Comparison of ENCODE assay signal across 8 mouse cellular contexts in genomic region chr11:82889524-82890341, GRCm38 (mm10). TPM values are rescaled to one million over a fixed set of nuclear protein-coding genes. Genes with fewer than 3 reads are reported as not detected.
DNase-seq lines count a peak whose midpoint lies in the region; ATAC-seq and TF ChIP-seq lines count a peak whose summit lies in the region.

No protein-coding gene starts in this region.

- no peak for TF ChIP-seq EP300 in liver, embryonic 14.5 days (IDR thresholded peaks at IDR 0.05; ENCODE audit: low read depth)

- H3K27ac ChIP-seq in left cerebral cortex, adult 2 months: peak overlapping the region; percentile 50; the same call in 1 of the 2 replicates
- peak overlapping the region; percentile 52; the same call in 1 of the 2 replicates for H3K27ac ChIP-seq in embryonic facial prominence, embryonic 14.5 days (replicated peaks; ENCODE audit: low read depth, low read length)
- H3K27ac ChIP-seq in hindbrain, embryonic 16.5 days (ENCODE audit: low read depth, low read length): peak overlapping the region; percentile 42
- H3K27ac ChIP-seq in liver, embryonic 14.5 days: peak overlapping the region; percentile 35

- H3K4me1 ChIP-seq in embryonic facial prominence, embryonic 14.5 days (ENCODE audit: control insufficient read depth, insufficient read depth, low read length): 0 out of 2 replicates have a peak, but pooled peaks cover 16% of the 10 kb centered on the region
- H3K4me1 ChIP-seq in hindbrain, embryonic 16.5 days (ENCODE audit: control insufficient read depth, insufficient read depth, low read depth, low read length): peaks cover 17% of the 10 kb centered on the region
- H3K4me1 ChIP-seq in liver, embryonic 14.5 days (replicated peaks; ENCODE audit: control insufficient read depth in 2 of 2, insufficient read depth in 2 of 2, low read length in 1 of 2): peaks cover 0 to 12% of the 10 kb centered on the region in 2 experiments; a peak in 3 of 4 replicates

- no peak for TF ChIP-seq CTCF in left cerebral cortex, adult 2 months (IDR thresholded peaks at IDR 0.05)
- TF ChIP-seq CTCF in liver, embryonic 14.5 days (IDR thresholded peaks at IDR 0.05; ENCODE audit: low read depth): 0 out of 2 replicates have a peak, but pooled peaks have one; percentile 3

- peak overlapping the region; percentile 91 for H3K4me3 ChIP-seq in left cerebral cortex, adult 2 months
- peak overlapping the region; percentile 66 for H3K4me3 ChIP-seq in embryonic facial prominence, embryonic 14.5 days (ENCODE audit: low read depth, low read length)
- peak overlapping the region; percentile 74 for H3K4me3 ChIP-seq in hindbrain, embryonic 16.5 days (ENCODE audit: low read length)
- peak overlapping the region; percentile 71 to 85 for H3K4me3 ChIP-seq in liver, embryonic 14.5 days (ENCODE audit: insufficient read depth in 1 of 2, low read depth in 2 of 2, low read length in 2 of 2)

- ATAC-seq in embryonic facial prominence, embryonic 14.5 days (ENCODE audit: low read depth): peak; percentile 72
- ATAC-seq in hindbrain, embryonic 16.5 days: peak; percentile 55
- peak; percentile 57 for ATAC-seq in liver, embryonic 14.5 days (ENCODE audit: insufficient read depth)
- ATAC-seq in neutrophil, adult 5-6 weeks (ENCODE audit: extremely low read depth, insufficient number of reproducible peaks, low FRiP score, poor library complexity, severe bottlenecking): 0 out of 2 replicates have a peak, but pooled peaks have one; percentile 8

- H3K9me3 ChIP-seq in embryonic facial prominence, embryonic 14.5 days (ENCODE audit: control insufficient read depth, low read length): no peaks in the 10 kb centered on the region
- no peaks in the 10 kb centered on the region for H3K9me3 ChIP-seq in hindbrain, embryonic 16.5 days (ENCODE audit: control insufficient read depth, low read length)
- no peaks in the 10 kb centered on the region for H3K9me3 ChIP-seq in liver, embryonic 14.5 days (ENCODE audit: control insufficient read depth, low read length)

- WGBS in embryonic facial prominence, embryonic 14.5 days: 5% methylated on average over 29 of the region's 31 CpGs
- 5% methylated on average over 30 of the region's 31 CpGs for WGBS in hindbrain, embryonic 16.5 days
- WGBS in liver, embryonic 14.5 days (ENCODE audit: insufficient replicate concordance): 3% methylated on average over 31 of the region's 31 CpGs

- H3K9ac ChIP-seq in embryonic facial prominence, embryonic 14.5 days (ENCODE audit: low read depth, low read length): peak overlapping the region; percentile 81
- peak overlapping the region; percentile 82 for H3K9ac ChIP-seq in hindbrain, embryonic 16.5 days (ENCODE audit: low read depth, low read length)
- H3K9ac ChIP-seq in liver, embryonic 14.5 days (replicated peaks): peak overlapping the region; percentile 87

- no peaks in the 10 kb centered on the region for H3K36me3 ChIP-seq in embryonic facial prominence, embryonic 14.5 days (ENCODE audit: control insufficient read depth, insufficient read depth, low read length)
- H3K36me3 ChIP-seq in hindbrain, embryonic 16.5 days (ENCODE audit: control insufficient read depth, insufficient read depth, low read length): no peaks in the 10 kb centered on the region
- no peaks in the 10 kb centered on the region for H3K36me3 ChIP-seq in liver, embryonic 14.5 days (replicated peaks; ENCODE audit: control insufficient read depth, insufficient read depth, low read depth)

- DNase-seq in left cerebral cortex, adult 2 months (ENCODE audit: extremely low spot score in 1 of 2, low spot score in 2 of 2): no peak
- no peak for DNase-seq in left cerebral cortex, adult 9 months (ENCODE audit: low spot score in 2 of 2)
- DNase-seq in MN1 (ENCODE audit: low spot score): peak; percentile 67
- peak; percentile 36 for DNase-seq in embryonic facial prominence, embryonic 14.5 days (ENCODE audit: low spot score)
- no peak for DNase-seq in liver, embryonic 14.5 days (ENCODE audit: low read depth in 3 of 3, low spot score in 3 of 3)
- no peak for DNase-seq in frontal cortex, postnatal 10 days (ENCODE audit: low spot score in 2 of 2)

- H3K4me2 ChIP-seq in embryonic facial prominence, embryonic 14.5 days (ENCODE audit: low read depth, low read length): peak overlapping the region; percentile 90
- peak overlapping the region; percentile 97 for H3K4me2 ChIP-seq in hindbrain, embryonic 16.5 days (ENCODE audit: low read length)
- peak overlapping the region; percentile 98 for H3K4me2 ChIP-seq in liver, embryonic 14.5 days (ENCODE audit: low read depth)

- H3K27me3 ChIP-seq in embryonic facial prominence, embryonic 14.5 days (replicated peaks; ENCODE audit: control insufficient read depth, insufficient read depth, low read length): no peaks in the 10 kb centered on the region
- peaks cover 8% of the 10 kb centered on the region; the same call in 1 of the 2 replicates for H3K27me3 ChIP-seq in hindbrain, embryonic 16.5 days (replicated peaks; ENCODE audit: control insufficient read depth, insufficient read depth, low read length)
- H3K27me3 ChIP-seq in liver, embryonic 14.5 days (ENCODE audit: control insufficient read depth, insufficient read depth, low read length): no peaks in the 10 kb centered on the region

- intact Hi-C loops in left cerebral cortex, adult 2 months (cut with DNase I): loop anchor here (2.0 to 10.0 kb wide), 6 partner anchors 109 to 897 kb away; partner anchors contain the start of genes Cct6b, Lig3 and Zfp830

RNA-seq across cellular contexts. Expression of gene Rad51d, which starts 0.7 kb away (rescaled TPM):
- total RNA-seq in left cerebral cortex, adult 2 months (2021): 10 to 100 TPM; 16.9 to 19.8 TPM
- 14.5 and 15.0 TPM in 2 replicates for polyA plus RNA-seq in embryonic facial prominence, embryonic 14.5 days (2014; fragmentation: Nextera tagmentation; extraction: Ambion mirVana)
- polyA plus RNA-seq in hindbrain, embryonic 16.5 days (2015; fragmentation: Nextera tagmentation; extraction: Ambion mirVana): 11.9 and 12.9 TPM in 2 replicates
- 2.8 and 3.5 TPM in 2 replicates for polyA plus RNA-seq in liver, embryonic 14.5 days (2012; rRNA removed)
- 5.8 and 6.8 TPM in 2 replicates for polyA plus RNA-seq in liver, embryonic 14.5 days (2014; fragmentation: Nextera tagmentation; extraction: Ambion mirVana)
- total RNA-seq in neutrophil, adult 5-6 weeks (2017): 20.1 and 22.5 TPM in 2 replicates

RNA-seq across cellular contexts. Expression of gene Fndc8, which starts 2.2 kb away (rescaled TPM):
- total RNA-seq in left cerebral cortex, adult 2 months (2021): not detected
- polyA plus RNA-seq in embryonic facial prominence, embryonic 14.5 days (2014; fragmentation: Nextera tagmentation; extraction: Ambion mirVana): 0.30 and 0.47 TPM in 2 replicates
- 0.51 and 0.99 TPM in 2 replicates for polyA plus RNA-seq in hindbrain, embryonic 16.5 days (2015; fragmentation: Nextera tagmentation; extraction: Ambion mirVana)
- polyA plus RNA-seq in liver, embryonic 14.5 days (2012; rRNA removed): 0.07 and 0.09 TPM in 2 replicates
- 0.04 and 0.18 TPM in 2 replicates for polyA plus RNA-seq in liver, embryonic 14.5 days (2014; fragmentation: Nextera tagmentation; extraction: Ambion mirVana)
- total RNA-seq in neutrophil, adult 5-6 weeks (2017): not detected in 2 replicates

RNA-seq across cellular contexts. Expression of gene Nle1, which starts 18.5 kb away (rescaled TPM):
- total RNA-seq in left cerebral cortex, adult 2 months (2021): 10 to 100 TPM; 41.0 to 45.8 TPM
- 24.3 and 30.7 TPM in 2 replicates for polyA plus RNA-seq in embryonic facial prominence, embryonic 14.5 days (2014; fragmentation: Nextera tagmentation; extraction: Ambion mirVana)
- polyA plus RNA-seq in hindbrain, embryonic 16.5 days (2015; fragmentation: Nextera tagmentation; extraction: Ambion mirVana): 30.3 and 31.1 TPM in 2 replicates
- polyA plus RNA-seq in liver, embryonic 14.5 days (2012; rRNA removed): 26.1 and 27.2 TPM in 2 replicates
- polyA plus RNA-seq in liver, embryonic 14.5 days (2014; fragmentation: Nextera tagmentation; extraction: Ambion mirVana): 11.9 and 13.8 TPM in 2 replicates
- 5.6 and 10.7 TPM in 2 replicates for total RNA-seq in neutrophil, adult 5-6 weeks (2017)

RNA-seq across cellular contexts. Expression of gene Rffl, which starts 18.7 kb away (rescaled TPM):
- total RNA-seq in left cerebral cortex, adult 2 months (2021): 1 to 10 TPM; 8.8 to 9.1 TPM
- 9.7 and 10.2 TPM in 2 replicates for polyA plus RNA-seq in embryonic facial prominence, embryonic 14.5 days (2014; fragmentation: Nextera tagmentation; extraction: Ambion mirVana)
- 3.7 and 3.9 TPM in 2 replicates for polyA plus RNA-seq in hindbrain, embryonic 16.5 days (2015; fragmentation: Nextera tagmentation; extraction: Ambion mirVana)
- 12.6 and 12.9 TPM in 2 replicates for polyA plus RNA-seq in liver, embryonic 14.5 days (2012; rRNA removed)
- polyA plus RNA-seq in liver, embryonic 14.5 days (2014; fragmentation: Nextera tagmentation; extraction: Ambion mirVana): 19.0 and 20.6 TPM in 2 replicates
- total RNA-seq in neutrophil, adult 5-6 weeks (2017): 20.1 and 21.5 TPM in 2 replicates

RNA-seq across cellular contexts. Expression of gene Unc45b, which starts 20.6 kb away (rescaled TPM):
- 1 to 10 TPM; 1.3 to 2.0 TPM for total RNA-seq in left cerebral cortex, adult 2 months (2021)
- polyA plus RNA-seq in embryonic facial prominence, embryonic 14.5 days (2014; fragmentation: Nextera tagmentation; extraction: Ambion mirVana): 37.1 and 44.5 TPM in 2 replicates
- polyA plus RNA-seq in hindbrain, embryonic 16.5 days (2015; fragmentation: Nextera tagmentation; extraction: Ambion mirVana): 1.4 and 3.3 TPM in 2 replicates
- 0.21 and 0.45 TPM in 2 replicates for polyA plus RNA-seq in liver, embryonic 14.5 days (2012; rRNA removed)
- polyA plus RNA-seq in liver, embryonic 14.5 days (2014; fragmentation: Nextera tagmentation; extraction: Ambion mirVana): 0.57 and 0.95 TPM in 2 replicates
- total RNA-seq in neutrophil, adult 5-6 weeks (2017): not detected in 2 replicates

Comparison
In these comparisons a context has a peak if more than half of its experiments do, and no peak if none do; other contexts are left out.
1. DNase-seq: peak in MN1 (single experiment) and embryonic facial prominence, embryonic 14.5 days (single experiment); none in left cerebral cortex, adult 2 months (0 of 2), left cerebral cortex, adult 9 months (0 of 2), liver, embryonic 14.5 days (0 of 3) and frontal cortex, postnatal 10 days (0 of 2).
2. ATAC-seq: peak in every context shown above with its lines; median percentile 72 in embryonic facial prominence, embryonic 14.5 days; 57 in liver, embryonic 14.5 days; 55 in hindbrain, embryonic 16.5 days; 8 in neutrophil, adult 5-6 weeks.
3. Peak in every context shown above with its lines, with median percentiles within 50 percentile points of each other: H3K27ac ChIP-seq, H3K4me3 ChIP-seq, H3K4me2 ChIP-seq and H3K9ac ChIP-seq.